Mouse (Mus musculus): Measurements from ENCODE around the gene Evc2. TPM values are rescaled to one million over a fixed set of nuclear protein-coding genes. Genes with fewer than 3 reads are reported as not detected.

Gene Evc2
- polyA plus RNA-seq (2015; fragmentation: Nextera tagmentation; extraction: Ambion mirVana): 6.8 and 10.5 TPM in 2 replicates

- ATAC-seq (replicated peaks; ENCODE audit: insufficient number of reproducible peaks, insufficient read depth, low FRiP score, low read depth): peak; percentile 80
- under 1% methylated on average over 27 of the region's 27 CpGs for WGBS
- Histone ChIP-seq H3K4me3 (peak within 1 kb of the TSS; percentile 72), H3K4me1 (replicated peaks) (peaks cover 34% of the 10 kb centered on the region), H3K36me3 (no peaks in the 10 kb centered on the region), H3K9ac (peak within 1 kb of the TSS; percentile 69), H3K27me3 (peaks cover 13% of the 10 kb centered on the region), H3K27ac (peak within 1 kb of the TSS; percentile 59), H3K9me3 (replicated peaks) (no peaks in the 10 kb centered on the region), H3K4me2 (peak within 1 kb of the TSS; percentile 98)
Measured at GRCm38 (mm10) chr5:37338288-37338687, at the start of gene Evc2. Gene Evc2, plus strand, starts transcription at chr5:37338499.

GRCm38 (mm10) chr5:37289236-37289635 lies 49.1 kb upstream of the Evc2 start:
- Histone ChIP-seq H3K27ac (no peak overlapping the region), H3K4me3 (no peak overlapping the region), H3K27me3 (no peaks in the 10 kb centered on the region), H3K9ac (no peak overlapping the region), H3K4me2 (no peak overlapping the region), H3K4me1 (replicated peaks) (no peaks in the 10 kb centered on the region), H3K36me3 (no peaks in the 10 kb centered on the region), H3K9me3 (replicated peaks) (no peaks in the 10 kb centered on the region)
- no peak for ATAC-seq (replicated peaks; ENCODE audit: insufficient number of reproducible peaks, insufficient read depth, low FRiP score, low read depth)
- 18% methylated on average over 3 of the region's 3 CpGs for WGBS

- H3K27me3 ChIP-seq: no peaks in the 10 kb centered on the region
- H3K4me1 ChIP-seq (replicated peaks): no peaks in the 10 kb centered on the region
- no peaks in the 10 kb centered on the region for H3K9me3 ChIP-seq (replicated peaks)
- no peak for ATAC-seq (replicated peaks; ENCODE audit: insufficient number of reproducible peaks, insufficient read depth, low FRiP score, low read depth)
- no peak overlapping the region for H3K9ac ChIP-seq
- H3K4me3 ChIP-seq: no peak overlapping the region
- H3K27ac ChIP-seq: no peak overlapping the region
- H3K36me3 ChIP-seq: no peaks in the 10 kb centered on the region
- 57% methylated on average over 9 of the region's 9 CpGs for WGBS
- H3K4me2 ChIP-seq: no peak overlapping the region
Measured at GRCm38 (mm10) chr5:37290983-37291382, 47.3 kb upstream of the Evc2 start.

- 68% methylated on average over 10 of the region's 10 CpGs for WGBS
- Histone ChIP-seq H3K4me1 (replicated peaks) (no peaks in the 10 kb centered on the region), H3K36me3 (no peaks in the 10 kb centered on the region), H3K9ac (no peak overlapping the region), H3K27ac (no peak overlapping the region), H3K4me2 (no peak overlapping the region), H3K4me3 (no peak overlapping the region), H3K9me3 (replicated peaks) (no peaks in the 10 kb centered on the region), H3K27me3 (no peaks in the 10 kb centered on the region)
- no peak for ATAC-seq (replicated peaks; ENCODE audit: insufficient number of reproducible peaks, insufficient read depth, low FRiP score, low read depth)
Measured at GRCm38 (mm10) chr5:37296717-37297116, 41.6 kb upstream of the Evc2 start.

GRCm38 (mm10) chr5:37298370-37298769 lies 39.9 kb upstream of the Evc2 start:
- WGBS: 21% methylated on average over 7 of the region's 7 CpGs
- no peak overlapping the region for H3K27ac ChIP-seq
- H3K4me2 ChIP-seq: no peak overlapping the region
- H3K36me3 ChIP-seq: no peaks in the 10 kb centered on the region
- no peaks in the 10 kb centered on the region for H3K4me1 ChIP-seq (replicated peaks)
- no peaks in the 10 kb centered on the region for H3K27me3 ChIP-seq
- no peaks in the 10 kb centered on the region for H3K9me3 ChIP-seq (replicated peaks)
- H3K9ac ChIP-seq: no peak overlapping the region
- H3K4me3 ChIP-seq: no peak overlapping the region
- ATAC-seq (replicated peaks; ENCODE audit: insufficient number of reproducible peaks, insufficient read depth, low FRiP score, low read depth): no peak

- H3K9me3 ChIP-seq (replicated peaks): no peaks in the 10 kb centered on the region
- no peaks in the 10 kb centered on the region for H3K4me1 ChIP-seq (replicated peaks)
- no peak overlapping the region for H3K4me3 ChIP-seq
- WGBS: 72% methylated on average over 9 of the region's 9 CpGs
- ATAC-seq (replicated peaks; ENCODE audit: insufficient number of reproducible peaks, insufficient read depth, low FRiP score, low read depth): no peak
- no peak overlapping the region for H3K4me2 ChIP-seq
- H3K9ac ChIP-seq: no peak overlapping the region
- no peak overlapping the region for H3K27ac ChIP-seq
- no peaks in the 10 kb centered on the region for H3K27me3 ChIP-seq
- peaks cover 3% of the 10 kb centered on the region; the same call in 1 of the 2 replicates for H3K36me3 ChIP-seq
Measured at GRCm38 (mm10) chr5:37310026-37310425, 28.3 kb upstream of the Evc2 start.

GRCm38 (mm10) chr5:37312980-37313722 lies 25.1 kb upstream of the Evc2 start:
- Histone ChIP-seq H3K9me3 (replicated peaks) (no peaks in the 10 kb centered on the region; the same call in 1 of the 2 replicates), H3K27me3 (no peaks in the 10 kb centered on the region), H3K4me2 (no peak overlapping the region), H3K36me3 (peaks cover 16% of the 10 kb centered on the region; the same call in 1 of the 2 replicates), H3K4me1 (replicated peaks) (no peaks in the 10 kb centered on the region), H3K4me3 (no peak overlapping the region), H3K9ac (no peak overlapping the region), H3K27ac (no peak overlapping the region)
- ATAC-seq (replicated peaks; ENCODE audit: insufficient number of reproducible peaks, insufficient read depth, low FRiP score, low read depth): no peak
- WGBS: 81% methylated on average over 12 of the region's 12 CpGs

GRCm38 (mm10) chr5:37318715-37319114 lies 19.6 kb upstream of the Evc2 start:
- Histone ChIP-seq H3K27me3 (no peaks in the 10 kb centered on the region), H3K36me3 (peaks cover 16% of the 10 kb centered on the region; the same call in 1 of the 2 replicates), H3K4me3 (no peak overlapping the region), H3K9me3 (replicated peaks) (no peaks in the 10 kb centered on the region; the same call in 1 of the 2 replicates), H3K9ac (no peak overlapping the region), H3K4me2 (no peak overlapping the region), H3K4me1 (replicated peaks) (no peaks in the 10 kb centered on the region), H3K27ac (no peak overlapping the region)
- 80% methylated on average over 6 of the region's 6 CpGs for WGBS
- ATAC-seq (replicated peaks; ENCODE audit: insufficient number of reproducible peaks, insufficient read depth, low FRiP score, low read depth): peak; percentile 27; the same call in 1 of the 2 replicates

- Histone ChIP-seq H3K4me2 (no peak overlapping the region), H3K27me3 (no peaks in the 10 kb centered on the region), H3K27ac (no peak overlapping the region), H3K4me3 (no peak overlapping the region), H3K9me3 (replicated peaks) (no peaks in the 10 kb centered on the region; the same call in 1 of the 2 replicates), H3K9ac (no peak overlapping the region), H3K36me3 (peaks cover 11% of the 10 kb centered on the region; the same call in 1 of the 2 replicates), H3K4me1 (replicated peaks) (no peaks in the 10 kb centered on the region)
- ATAC-seq (replicated peaks; ENCODE audit: insufficient number of reproducible peaks, insufficient read depth, low FRiP score, low read depth): no peak
- 68% methylated on average over 3 of the region's 3 CpGs for WGBS
Measured at GRCm38 (mm10) chr5:37320174-37320573, 18.1 kb upstream of the Evc2 start.

GRCm38 (mm10) chr5:37320761-37321160 lies 17.5 kb upstream of the Evc2 start:
- H3K4me2 ChIP-seq: no peak overlapping the region
- ATAC-seq (replicated peaks; ENCODE audit: insufficient number of reproducible peaks, insufficient read depth, low FRiP score, low read depth): no peak
- H3K27me3 ChIP-seq: no peaks in the 10 kb centered on the region
- H3K9ac ChIP-seq: no peak overlapping the region
- no peak overlapping the region for H3K4me3 ChIP-seq
- H3K4me1 ChIP-seq (replicated peaks): no peaks in the 10 kb centered on the region
- WGBS: 72% methylated on average over 4 of the region's 4 CpGs
- no peaks in the 10 kb centered on the region for H3K9me3 ChIP-seq (replicated peaks)
- 0 out of 2 replicates have a peak, but pooled peaks cover 5% of the 10 kb centered on the region for H3K36me3 ChIP-seq
- H3K27ac ChIP-seq: no peak overlapping the region

GRCm38 (mm10) chr5:37326675-37327074 lies 11.6 kb upstream of the Evc2 start:
- ATAC-seq (replicated peaks; ENCODE audit: insufficient number of reproducible peaks, insufficient read depth, low FRiP score, low read depth): no peak
- Histone ChIP-seq H3K4me1 (replicated peaks) (no peaks in the 10 kb centered on the region), H3K9me3 (replicated peaks) (no peaks in the 10 kb centered on the region), H3K4me2 (no peak overlapping the region), H3K27ac (no peak overlapping the region), H3K9ac (no peak overlapping the region), H3K36me3 (no peaks in the 10 kb centered on the region), H3K4me3 (no peak overlapping the region), H3K27me3 (no peaks in the 10 kb centered on the region)
- 46% methylated on average over 6 of the region's 6 CpGs for WGBS

Measured in heart, embryonic 15.5 days (tissue).